Mouse (Mus musculus) fat pad, adult 2 months (tissue): ENCODE data around the gene Fgfr2.

Experiments
- DNase-seq: peaks from one replicate; pipeline ENCODE4 v3.0.0-alpha.2; 2011; ENCODE audit warnings: low read depth, low spot score; ENCODE audit errors: extremely low read depth

Gene Fgfr2

DNA sequence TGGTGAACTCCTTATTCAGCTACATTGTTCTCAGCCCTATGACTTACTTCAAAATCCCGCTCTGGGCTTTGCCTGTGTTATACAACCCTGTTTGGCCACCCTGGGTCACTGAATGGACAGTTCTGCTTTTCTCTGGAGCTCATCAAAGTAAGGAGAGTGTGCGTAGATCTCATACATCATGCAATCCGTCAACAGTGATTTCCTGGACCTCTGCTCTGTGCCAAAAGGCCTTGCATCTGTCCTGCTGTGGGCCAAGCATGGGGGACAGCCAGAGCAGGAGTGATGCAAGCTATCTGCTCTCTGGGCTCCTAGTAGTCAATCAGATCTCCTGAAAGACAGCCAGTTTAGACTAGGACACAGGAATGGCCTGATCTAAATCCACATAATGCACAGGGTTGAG lies 2137.4 kb downstream of the Fgfr2 start:
- DNase-seq = no peak

DNA sequence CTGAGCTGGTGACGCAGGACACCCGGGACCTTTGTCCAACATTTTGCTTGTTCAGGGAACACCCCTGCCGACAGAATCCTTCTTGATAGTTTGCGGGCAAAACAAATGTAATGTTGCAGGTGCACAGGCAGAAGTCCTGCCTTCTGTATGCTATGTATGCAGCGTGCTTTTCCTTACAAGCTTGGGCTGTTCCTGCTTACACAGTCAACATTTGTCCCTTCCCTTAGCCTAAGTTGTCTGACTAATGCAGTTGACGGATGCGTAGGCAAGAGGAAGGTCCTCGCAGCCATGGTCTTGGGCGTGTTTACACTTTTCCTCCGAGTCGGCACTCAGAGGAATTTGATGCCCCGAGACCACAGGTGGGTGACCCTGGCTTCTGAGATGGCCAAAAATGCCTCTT lies 2138.0 kb downstream of the Fgfr2 start:
- no peak for DNase-seq

DNA sequence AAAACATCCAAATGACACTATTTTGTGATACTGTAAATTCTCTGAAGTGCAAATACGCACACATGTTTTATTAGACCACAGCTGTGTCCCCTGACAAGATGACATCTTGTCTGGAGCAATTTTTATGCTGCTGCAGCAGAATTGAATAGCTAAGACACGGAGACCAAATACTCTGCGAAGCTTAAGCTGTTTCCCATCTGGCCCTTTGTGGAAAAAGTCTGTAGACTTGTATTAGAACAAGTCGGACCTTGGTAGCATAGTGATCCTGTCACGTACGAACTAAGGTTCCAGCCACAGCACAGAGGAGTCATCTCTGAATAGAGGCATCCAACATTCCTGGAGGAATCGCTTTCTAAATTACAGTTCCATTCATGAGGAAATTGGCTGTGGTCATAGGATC lies 2138.9 kb downstream of the Fgfr2 start:
- no peak for DNase-seq

DNA sequence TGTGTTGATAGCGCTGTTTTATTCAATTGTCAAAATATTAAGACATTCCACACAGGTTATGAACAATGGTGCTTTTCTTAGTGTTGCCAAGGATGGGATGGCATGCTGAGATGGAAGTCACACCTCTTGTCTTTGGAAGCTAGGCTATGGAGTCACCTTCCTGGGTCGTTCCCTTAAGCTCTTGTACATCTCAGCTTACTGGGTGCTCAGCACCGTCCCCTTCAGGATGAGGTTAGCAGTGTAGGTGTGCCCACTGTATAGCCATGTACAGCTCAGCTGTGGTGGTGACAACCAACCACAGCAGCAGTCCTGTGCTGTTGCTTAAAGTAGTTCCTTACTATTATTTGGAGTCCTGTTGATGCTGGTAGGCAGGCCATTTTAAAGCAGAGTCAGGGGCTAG lies 2140.3 kb downstream of the Fgfr2 start:
- no peak for DNase-seq

DNA sequence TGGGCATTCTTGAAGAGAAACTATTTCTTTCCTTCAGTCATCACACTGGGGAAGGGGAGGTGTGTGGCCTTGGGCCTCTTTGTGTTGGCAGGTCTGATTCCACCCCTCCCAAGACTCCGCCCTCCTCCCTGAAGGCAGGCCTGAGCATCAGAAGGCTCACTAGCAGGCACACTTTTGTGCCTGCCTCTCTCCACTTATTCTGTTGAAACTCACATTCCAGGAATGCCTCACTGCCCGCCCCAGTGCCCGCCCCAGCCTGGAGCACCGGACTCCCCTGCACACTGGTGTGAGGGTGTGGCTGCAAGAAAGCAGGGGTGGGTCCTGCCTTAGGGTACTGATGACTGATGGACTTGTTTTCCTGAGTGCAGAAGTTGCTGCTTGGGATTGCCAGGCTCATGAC lies 2140.8 kb downstream of the Fgfr2 start:
- no peak for DNase-seq

DNA sequence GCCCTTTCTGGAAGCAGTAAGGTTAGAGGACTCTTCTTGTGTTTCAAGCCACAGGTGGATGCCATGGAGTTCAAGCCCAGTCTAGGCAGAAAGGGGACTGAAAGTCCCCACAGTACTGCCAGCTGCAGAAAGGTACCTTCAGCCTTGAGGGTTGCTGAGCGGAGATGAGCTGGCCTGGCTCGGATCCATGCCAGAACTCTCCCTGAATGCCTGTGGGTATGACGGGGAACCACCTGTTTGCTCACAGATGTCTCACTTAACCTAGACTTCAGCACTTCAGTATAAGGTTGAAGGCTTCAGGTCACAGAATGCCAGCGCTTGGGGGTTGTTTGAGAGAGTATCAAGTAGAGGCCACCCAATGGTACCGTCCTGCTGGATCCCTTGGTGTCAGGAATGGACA lies 2143.0 kb downstream of the Fgfr2 start:
- no peak for DNase-seq

DNA sequence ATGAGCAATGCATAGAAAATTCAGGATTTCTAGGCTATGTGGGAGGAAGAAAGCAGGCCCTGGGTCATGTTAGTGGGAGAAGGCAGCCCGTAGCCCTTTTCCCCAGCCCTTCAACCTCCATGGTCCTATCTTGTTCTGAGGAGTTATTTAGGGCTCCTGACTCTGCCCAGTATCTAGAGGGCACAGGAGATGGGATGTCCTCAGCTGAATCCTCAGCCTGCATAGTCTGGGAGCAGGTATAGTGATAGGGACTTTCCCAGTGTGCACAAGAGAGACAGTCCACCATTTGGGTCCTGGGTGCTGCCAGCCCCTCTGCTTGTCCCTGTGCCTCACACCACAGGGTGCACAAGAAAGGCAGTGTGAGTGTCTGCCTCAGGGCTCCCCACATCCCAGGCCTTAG lies 2144.6 kb downstream of the Fgfr2 start:
- no peak for DNase-seq

DNA sequence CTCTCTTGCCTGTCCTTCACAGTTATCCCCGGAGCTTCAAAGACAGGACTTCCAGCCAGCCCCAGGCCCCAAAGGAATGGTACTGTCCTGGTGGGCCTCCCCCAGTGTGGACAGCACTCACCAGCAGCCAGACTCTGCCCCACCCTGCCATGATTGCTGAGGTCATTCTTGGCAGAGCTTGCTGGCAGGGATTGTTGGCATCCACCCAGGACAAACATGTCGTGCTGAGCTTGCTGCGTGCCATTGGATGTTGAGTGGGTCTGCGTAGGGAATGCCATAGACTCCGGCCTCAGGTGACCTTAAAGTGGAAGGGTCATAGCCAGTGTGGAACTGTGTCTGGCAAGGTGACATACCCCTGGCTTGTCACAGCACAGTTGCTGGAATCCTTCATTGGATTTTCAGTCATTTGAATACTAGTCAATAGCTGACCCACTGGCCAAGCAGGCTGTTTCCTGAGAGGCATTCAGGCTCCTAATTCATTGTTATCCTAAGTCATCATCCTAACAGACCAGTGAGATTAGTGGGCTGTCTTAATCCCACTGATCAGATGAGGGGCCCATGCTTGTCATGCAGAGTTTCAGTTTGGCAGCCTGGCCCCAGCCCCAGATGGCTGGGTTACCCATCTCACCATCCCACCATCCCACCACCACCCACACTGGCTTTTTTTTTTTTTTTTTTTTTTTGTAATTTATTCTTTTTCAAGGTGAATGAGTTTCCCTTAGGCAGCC lies 2145.2 kb downstream of the Fgfr2 start:
- DNase-seq = no peak

DNA sequence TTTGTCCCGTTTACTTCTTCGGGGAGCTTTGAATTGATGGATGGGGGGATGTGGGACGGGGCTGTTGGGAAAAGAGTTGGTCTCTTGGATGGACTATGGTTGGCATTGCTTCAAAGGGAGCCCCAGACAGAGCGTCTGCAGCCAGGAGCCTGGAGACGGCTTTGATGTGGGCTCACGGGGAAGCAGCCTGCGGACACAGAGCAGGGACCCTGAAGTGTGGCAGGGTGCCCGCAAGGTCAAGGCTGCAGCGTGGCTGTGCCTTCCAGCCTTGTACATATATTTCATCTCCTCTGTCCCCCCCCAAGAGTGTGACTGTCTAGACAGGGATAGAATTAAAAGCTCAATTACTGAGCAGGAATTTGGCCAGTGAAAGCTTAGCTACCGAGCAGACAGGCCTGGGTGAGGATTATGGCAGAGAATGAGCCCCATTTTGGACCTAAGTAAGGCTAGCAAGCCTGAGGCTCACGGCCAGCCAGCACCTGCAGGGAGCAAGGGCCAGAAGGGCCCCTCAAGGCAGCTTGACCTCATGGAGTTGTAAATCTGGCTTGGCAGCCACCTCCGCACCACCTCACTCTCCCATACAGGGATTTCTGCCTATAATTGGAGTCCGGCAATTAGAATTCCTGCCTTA lies 2146.7 kb downstream of the Fgfr2 start:
- no peak for DNase-seq

DNA sequence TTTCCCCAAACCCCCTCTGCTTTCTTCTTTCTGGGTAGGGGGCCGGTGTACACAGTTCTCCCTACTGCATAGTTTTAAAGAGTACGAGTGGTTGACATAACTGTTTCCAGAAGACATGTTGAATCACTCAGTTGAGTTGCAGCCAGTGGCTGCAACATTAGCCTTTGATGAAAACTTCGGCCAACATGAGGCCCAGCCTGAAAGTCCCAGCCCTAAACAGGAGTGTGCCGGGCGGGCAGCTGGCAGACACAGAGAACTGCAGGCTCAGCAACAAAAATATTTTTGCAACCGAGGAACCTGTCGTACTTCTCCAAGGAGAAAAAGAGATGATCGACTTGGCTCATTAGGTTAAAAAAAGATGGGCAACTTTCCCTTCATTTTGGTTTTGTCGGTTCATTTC lies 2150.4 kb downstream of the Fgfr2 start:
- no peak for DNase-seq

DNA sequence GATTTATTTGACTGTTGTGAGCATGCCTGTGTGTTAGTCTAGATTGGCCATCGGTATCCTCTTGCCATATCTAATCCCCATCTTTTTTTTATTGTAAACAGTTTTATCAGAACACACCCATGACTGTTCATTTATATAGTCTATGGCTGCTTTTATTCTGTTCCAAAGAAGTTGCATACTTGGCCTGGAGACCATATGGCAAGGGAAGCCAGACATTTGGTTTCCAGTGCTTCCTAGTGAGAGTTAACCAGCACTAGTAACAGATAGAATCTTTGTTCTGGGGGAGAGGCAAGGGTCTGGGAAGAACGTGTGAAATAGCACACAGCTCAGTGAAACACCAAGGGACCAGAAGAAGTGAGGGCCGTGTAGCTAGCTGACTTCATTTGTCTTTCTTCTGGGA lies 2153.6 kb downstream of the Fgfr2 start:
- DNase-seq = no peak

DNA sequence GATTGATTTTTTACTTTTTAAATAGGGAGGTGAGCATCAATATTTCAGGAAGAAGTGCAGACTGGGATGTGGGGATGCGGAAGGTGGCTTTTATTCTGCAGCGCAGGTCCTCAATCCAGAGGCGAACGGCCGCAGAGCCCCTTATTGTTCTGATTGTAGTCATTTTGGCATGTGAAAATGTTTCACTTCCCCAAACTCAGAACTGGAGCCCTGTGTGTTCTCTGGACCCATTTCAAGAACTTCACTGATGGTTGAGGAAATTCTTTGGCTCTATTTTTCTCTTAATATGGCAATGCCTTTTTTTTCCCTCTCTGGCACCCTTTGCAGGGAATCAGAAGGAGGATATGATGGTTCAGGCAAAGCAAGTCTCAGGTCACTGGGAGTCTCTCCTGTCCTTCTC lies 2154.1 kb downstream of the Fgfr2 start:
- DNase-seq = no peak

DNA sequence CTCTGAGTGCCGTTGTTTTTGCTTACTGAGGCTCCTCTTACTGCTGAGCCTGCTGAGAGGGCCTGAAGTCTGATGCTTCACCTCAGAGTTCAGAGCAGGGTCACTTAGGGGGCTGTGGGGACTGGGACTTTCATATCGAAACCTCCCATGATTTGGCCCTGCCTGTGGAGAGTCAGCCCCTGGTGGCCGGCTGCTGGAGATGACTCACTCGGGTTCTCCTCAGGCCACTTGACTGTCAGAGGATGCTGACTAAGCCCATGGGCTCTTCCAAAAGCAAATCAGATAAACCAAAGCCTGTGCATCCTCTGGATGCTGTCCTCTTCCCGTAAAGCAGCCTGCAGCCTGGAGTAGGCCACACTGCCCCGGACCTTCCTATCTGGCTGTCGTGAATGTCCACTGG lies 2154.6 kb downstream of the Fgfr2 start:
- no peak for DNase-seq

DNA sequence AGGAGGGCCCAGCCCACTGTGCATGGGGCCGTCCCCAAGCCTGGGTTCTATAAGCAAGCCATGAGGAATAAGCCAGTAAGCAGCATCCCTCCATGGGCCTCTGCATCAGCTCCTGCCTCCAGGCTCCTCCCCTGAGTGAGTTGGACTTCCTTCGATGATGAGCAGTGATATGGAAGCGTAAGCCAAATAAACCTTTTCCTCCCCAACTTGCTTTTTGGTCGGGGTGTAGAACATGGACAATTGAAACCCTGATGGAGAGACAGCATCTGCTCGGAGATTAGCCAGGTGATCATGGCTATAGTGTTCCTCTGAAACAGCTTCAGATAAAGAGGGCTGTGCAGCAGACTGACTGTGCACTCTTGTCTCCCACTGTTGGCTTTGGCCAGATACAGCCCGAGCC lies 2155.2 kb downstream of the Fgfr2 start:
- no peak for DNase-seq

DNA sequence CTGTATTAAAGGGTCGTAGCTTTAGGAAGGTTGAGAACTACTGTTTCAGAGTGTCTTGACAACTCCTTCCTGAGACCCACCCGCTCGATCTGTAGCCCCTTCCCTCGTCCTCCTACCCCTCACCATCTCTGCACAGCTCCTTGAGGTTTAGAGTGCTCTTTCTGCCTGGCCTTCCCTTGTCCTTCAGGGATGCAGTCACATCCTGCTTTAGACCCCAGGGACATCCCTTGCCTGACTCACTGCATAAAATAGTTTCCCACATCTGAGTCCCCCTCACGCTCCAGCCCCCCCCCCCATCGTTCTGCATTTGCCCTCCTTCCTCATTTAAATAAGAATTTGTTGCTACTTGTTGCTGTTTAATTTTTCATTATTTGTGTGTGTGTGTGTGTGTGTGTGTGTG lies 2156.3 kb downstream of the Fgfr2 start:
- DNase-seq = no peak

DNA sequence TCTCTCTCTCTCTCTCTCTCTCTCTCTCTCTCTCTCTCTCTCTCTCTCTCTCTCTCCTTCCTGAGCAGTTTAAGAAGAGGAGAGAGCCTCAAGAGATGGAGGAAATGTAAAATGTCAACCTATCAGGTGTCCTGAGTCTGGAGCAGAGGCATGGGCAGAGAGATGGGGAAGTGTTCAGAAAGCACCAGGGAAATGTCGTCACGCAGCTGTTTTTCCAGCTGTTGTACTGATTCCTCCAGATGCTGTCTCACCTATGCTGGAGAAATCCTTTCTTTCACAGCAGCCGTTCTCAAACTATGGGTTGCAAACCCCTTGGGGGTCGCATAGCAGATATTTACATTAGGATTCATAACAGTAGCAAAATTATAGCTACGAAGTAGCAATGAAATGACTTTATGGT lies 2156.7 kb downstream of the Fgfr2 start:
- DNase-seq = no peak

DNA sequence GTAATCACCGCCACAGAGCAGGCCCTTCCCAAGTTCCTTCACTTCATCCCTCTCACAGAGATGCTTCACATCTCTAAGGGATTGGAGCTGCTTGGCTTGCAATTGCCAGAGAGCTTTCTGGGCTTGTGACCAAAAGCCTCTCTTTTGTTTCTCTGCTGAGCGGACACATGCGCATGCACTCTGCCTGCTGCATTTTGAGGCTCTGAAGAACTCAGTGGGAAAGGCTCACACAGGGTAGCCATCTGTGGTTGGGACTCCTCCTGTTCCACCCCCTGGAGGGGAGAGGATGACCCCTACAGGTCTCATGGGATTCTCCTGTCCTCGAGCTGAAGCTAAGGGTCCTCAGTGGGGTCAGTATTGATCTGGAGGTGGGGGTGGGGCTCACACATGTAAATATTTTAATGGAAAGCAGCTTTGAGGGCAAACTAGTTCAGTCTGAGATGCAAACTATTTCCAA lies 2157.2 kb downstream of the Fgfr2 start:
- no peak for DNase-seq

DNA sequence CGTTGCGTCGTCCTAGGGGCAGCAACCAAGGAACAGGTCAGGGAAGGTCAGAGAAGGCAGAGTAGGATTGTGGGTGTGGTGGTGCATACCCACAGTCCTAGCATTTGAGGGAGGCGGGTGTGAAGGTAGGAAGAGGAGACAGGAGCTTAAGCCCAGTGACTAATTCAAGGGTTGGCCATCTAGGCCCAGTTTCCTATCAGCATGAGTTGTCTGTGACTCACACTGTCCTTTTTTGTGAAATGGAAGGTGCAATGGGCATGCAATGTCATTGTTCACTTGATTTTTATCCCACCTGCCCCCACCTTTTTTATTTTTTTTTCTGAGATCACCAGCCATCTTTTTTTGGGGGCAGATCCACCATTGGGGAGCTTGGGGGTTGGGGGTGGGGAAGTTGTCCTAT lies 2157.8 kb downstream of the Fgfr2 start:
- DNase-seq = no peak

DNA sequence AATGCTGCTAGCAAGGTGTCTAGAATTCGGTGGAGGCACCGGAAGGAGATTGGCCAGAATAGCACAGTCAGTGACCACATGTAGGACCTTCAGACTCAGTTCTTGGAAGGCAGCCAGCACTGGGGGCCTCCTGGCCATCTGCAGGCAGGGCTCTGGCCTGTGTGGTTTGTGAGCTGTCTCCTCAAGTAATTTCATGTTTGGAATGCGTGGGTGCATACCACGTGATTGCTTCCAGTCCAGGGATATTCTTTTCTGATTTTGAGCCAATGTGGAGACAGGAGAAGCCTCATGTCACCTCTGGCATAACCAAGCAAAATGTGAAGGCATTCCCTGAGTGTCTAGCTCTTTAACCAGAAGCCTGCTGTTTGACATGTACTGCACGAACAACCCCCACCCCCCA lies 2158.5 kb downstream of the Fgfr2 start:
- peak; percentile 37 for DNase-seq

DNA sequence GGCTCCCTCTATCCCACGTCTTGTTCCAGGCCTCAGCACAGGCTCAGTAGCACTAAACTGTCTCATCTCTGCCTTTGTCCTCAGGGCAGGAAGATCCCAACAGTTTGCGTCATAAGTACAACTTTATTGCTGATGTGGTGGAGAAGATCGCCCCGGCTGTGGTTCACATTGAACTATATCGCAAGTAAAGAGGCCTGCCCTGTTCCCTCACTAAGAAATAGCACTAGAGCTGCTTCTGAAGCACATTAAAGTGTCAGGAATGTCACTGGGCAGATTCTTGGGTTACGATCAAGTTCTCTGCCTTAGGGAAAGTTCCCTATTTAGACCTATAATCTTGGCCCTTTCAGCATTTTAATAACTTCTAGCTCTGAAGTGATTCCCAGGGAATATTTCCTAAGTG lies 2161.7 kb downstream of the Fgfr2 start:
- DNase-seq = no peak

DNA sequence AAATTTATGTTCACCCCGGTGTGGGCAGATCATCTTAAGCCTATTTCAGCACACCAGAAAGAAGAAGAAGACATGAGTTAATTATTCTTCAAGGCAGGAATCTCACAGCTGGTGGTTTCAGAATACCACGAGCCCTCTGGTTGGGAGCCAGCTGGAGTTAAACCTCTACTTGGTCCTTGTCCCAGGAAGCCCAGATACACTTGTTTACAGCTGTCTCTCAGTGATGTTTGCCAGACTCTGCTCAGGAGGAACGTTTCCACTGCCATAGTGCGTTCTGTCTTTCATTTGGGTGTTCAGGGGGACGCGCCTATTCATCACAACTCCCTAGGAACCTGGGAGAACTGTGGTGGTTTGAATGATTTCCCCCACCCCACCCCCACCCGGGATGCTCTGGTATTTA lies 2163.3 kb downstream of the Fgfr2 start:
- DNase-seq = no peak

DNA sequence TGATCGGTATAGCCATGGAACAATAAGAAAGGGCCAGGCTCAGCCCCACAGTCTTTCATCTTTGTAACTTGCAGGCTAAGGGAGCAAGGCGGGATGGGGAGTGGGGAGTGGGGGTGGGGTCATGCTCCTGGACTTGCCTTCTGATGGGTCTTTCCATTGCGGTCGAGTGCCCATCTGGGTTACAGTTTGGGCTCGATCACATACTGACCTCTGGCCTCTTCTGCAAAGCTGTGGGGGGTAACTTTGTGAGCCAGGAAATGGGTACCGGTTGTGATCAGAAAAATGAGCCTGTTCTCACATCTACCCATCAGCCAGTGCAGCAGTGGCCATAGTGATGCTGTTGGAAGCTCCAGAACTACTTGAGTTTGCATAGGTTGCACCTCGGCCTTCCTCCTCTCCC lies 2164.6 kb downstream of the Fgfr2 start:
- no peak for DNase-seq

DNA sequence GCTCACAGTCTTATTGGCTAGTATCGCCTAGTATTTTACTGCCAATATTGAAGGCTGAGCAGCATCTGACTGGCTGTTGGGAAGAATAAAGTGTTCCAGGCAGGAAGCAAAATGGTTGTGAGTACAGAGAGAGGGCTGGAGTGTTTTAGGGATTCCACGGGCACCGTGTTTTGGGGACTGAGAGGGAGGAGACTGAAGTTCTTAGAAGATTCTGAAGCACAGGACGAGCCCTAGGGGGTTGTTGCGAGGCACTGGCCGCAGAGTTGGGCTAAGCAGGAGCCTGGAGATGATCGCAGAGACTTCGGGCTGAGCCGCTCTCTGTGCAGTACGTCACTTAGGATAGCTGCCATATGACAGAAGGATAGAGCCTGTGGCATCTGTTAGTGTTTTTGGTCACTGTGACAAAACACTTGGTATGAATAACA lies 2169.0 kb downstream of the Fgfr2 start:
- DNase-seq = no peak
